Comparison of ENCODE assay signal across 13 mouse cellular contexts in genomic region chr17:13879731-13880130, GRCm38 (mm10).
"Had no signal": no experiment of that assay in that cellular context is flagged by ENCODE, and none has a peak within 500 bp of the region (broad histone marks: within the 10 kb centered on the region; RNA-seq: fewer than 3 reads in every experiment).

No protein-coding gene starts in this region.

- H3K4me1 ChIP-seq: liver, embryonic 13.5 days; lung, embryonic 15.5 days had no signal

- H3K4me2 ChIP-seq: liver, embryonic 13.5 days; lung, embryonic 15.5 days; midbrain, embryonic 11.5 days had no signal

- H3K27me3 ChIP-seq: liver, embryonic 13.5 days; lung, embryonic 15.5 days had no signal

- H3K4me3 ChIP-seq: layer of hippocampus, adult 2 months; liver, embryonic 13.5 days; lung, embryonic 15.5 days had no signal

- H3K27ac ChIP-seq: kidney, postnatal 0 days; layer of hippocampus, adult 2 months; liver, embryonic 13.5 days; lung, embryonic 15.5 days had no signal

- ATAC-seq: intestine, embryonic 16.5 days had no signal

- DNase-seq: kidney, adult 18-20 months; kidney, adult 9 months; kidney, postnatal 25 days; layer of hippocampus, adult 9-11 months; liver, embryonic 13.5 days; midbrain, embryonic 14.5 days; thymus, adult 18-20 months; thymus, postnatal 36 days had no signal

- H3K36me3 ChIP-seq: liver, embryonic 13.5 days had no signal

- H3K9me3 ChIP-seq: liver, embryonic 13.5 days; lung, embryonic 15.5 days had no signal

- H3K9ac ChIP-seq: liver, embryonic 13.5 days; lung, embryonic 15.5 days had no signal
